Mouse (Mus musculus): ENCODE data around the gene Cdh12. TPM values are rescaled to one million over a fixed set of nuclear protein-coding genes. Genes with fewer than 3 reads are reported as not detected.
A peak's percentile ranks its signal among the peaks of the same experiment; 100 is the strongest.
"Not testable (repeated sequence)": the region's sequence is repeated elsewhere in the genome, so short reads cannot be mapped to it uniquely, and the experiment has no call there.

Cdh12 gene
- polyA plus RNA-seq, 1 experiment from 2014 or later: 1.2 TPM

DNA sequence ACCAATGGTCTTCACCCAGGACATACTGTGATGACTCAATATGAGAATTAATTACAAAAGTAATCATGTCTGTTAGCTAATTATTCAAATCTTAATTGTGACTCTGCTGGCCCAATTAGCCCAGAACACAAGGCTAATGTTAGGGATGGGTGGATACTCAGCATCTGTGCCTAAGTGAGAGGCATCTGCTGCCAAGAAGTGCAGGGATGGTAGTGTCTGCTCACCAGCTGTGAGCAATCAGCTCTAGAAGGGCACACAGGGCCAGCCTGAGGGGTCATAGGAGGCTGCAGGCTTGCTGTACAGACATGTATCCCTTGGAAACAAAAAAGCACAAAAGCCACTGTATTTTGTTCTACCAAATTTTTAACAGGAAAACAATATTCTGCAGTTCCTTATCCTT is 681.6 kb downstream of the Cdh12 start:
- Histone ChIP-seq H3K4me3 (replicated peaks) (no peak overlapping the region), H3K4me1 (no peaks in the 10 kb centered on the region), H3K27me3 (no peaks in the 10 kb centered on the region), H3K9ac (no peak overlapping the region), H3K9me3 (no peaks in the 10 kb centered on the region), H3K36me3 (replicated peaks) (no peaks in the 10 kb centered on the region), H3K4me2 (no peak overlapping the region), H3K27ac (no peak overlapping the region)
- peak; percentile 63; the same call in 1 of the 2 replicates for ATAC-seq (ENCODE audit: low FRiP score)

DNA sequence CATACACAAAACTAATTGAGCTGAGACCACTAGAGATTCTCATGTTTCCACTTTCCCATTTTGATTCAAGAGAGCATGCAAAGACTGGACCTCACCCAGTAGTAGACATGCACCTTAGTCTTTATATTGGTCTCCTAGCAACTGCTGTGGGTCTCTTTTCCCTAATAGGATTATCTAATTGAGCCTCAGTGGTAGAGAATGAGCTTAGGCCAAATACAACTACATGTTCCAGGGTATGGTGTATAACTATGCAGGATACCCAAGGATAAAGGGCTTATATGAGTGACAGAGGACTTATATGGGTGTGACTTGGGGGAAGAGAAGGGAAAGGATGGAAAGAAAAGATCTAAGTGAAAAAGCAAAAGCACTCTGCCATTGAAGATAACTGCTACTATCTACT is 683.9 kb downstream of the Cdh12 start:
- no peaks in the 10 kb centered on the region for H3K27me3 ChIP-seq
- no peak overlapping the region for H3K4me3 ChIP-seq (replicated peaks)
- H3K9me3 ChIP-seq: no peaks in the 10 kb centered on the region
- no peak overlapping the region for H3K27ac ChIP-seq
- H3K36me3 ChIP-seq (replicated peaks): no peaks in the 10 kb centered on the region
- no peaks in the 10 kb centered on the region for H3K4me1 ChIP-seq
- no peak overlapping the region for H3K9ac ChIP-seq
- H3K4me2 ChIP-seq: no peak overlapping the region
- no peak for ATAC-seq (ENCODE audit: low FRiP score)

DNA sequence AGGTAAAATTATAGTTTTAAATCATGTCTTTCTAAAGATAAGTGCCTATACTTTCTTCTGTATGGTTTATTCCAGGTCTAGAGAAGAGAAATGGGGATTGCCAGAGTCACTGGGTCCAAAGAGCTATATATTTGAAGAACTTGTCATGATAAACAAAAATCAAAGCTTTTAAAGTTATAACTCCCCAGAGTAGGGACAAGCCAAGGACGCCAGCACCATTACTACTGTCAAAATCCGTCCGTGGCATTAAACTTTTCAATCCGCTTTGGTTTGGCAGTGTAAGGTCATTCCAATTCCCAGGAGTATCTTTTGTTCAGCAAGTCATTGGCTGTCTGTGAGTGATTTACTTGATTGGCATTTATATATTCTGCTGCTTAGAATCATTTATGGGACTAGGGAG is 697.8 kb downstream of the Cdh12 start:
- no peaks in the 10 kb centered on the region for H3K4me1 ChIP-seq
- H3K9me3 ChIP-seq: no peaks in the 10 kb centered on the region
- H3K27ac ChIP-seq: no peak overlapping the region
- ATAC-seq (ENCODE audit: low FRiP score): no peak
- H3K9ac ChIP-seq: no peak overlapping the region
- H3K36me3 ChIP-seq (replicated peaks): no peaks in the 10 kb centered on the region
- H3K4me2 ChIP-seq: no peak overlapping the region
- 83% methylated on average over 4 of the region's 4 CpGs for WGBS
- no peaks in the 10 kb centered on the region for H3K27me3 ChIP-seq
- no peak overlapping the region for H3K4me3 ChIP-seq (replicated peaks)

DNA sequence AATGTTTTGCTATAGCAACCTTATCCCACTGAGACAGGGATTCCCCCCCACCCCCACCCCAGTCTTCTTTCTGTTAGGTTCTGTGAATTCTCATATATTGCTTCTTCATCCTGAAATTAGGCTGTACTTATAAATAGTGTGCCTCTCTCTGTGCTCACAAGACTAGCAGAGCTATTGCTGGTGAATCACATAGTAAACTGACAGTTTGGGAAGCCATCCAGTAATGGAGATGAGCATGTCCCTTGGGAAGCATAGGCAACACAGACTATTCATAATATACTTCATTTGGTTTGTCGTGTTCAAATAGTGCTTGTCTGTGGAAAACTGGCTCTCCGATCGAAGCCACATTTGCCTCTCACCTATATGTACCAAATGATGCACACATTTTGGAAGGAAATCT is 704.5 kb downstream of the Cdh12 start:
- WGBS: 91% methylated on average over 3 of the region's 3 CpGs
- no peak for ATAC-seq (ENCODE audit: low FRiP score)
- H3K27me3 ChIP-seq: no peaks in the 10 kb centered on the region
- H3K4me3 ChIP-seq (replicated peaks): no peak overlapping the region
- H3K4me2 ChIP-seq: no peak overlapping the region
- H3K9ac ChIP-seq: no peak overlapping the region
- no peaks in the 10 kb centered on the region for H3K4me1 ChIP-seq
- no peaks in the 10 kb centered on the region for H3K9me3 ChIP-seq
- H3K36me3 ChIP-seq (replicated peaks): no peaks in the 10 kb centered on the region
- no peak overlapping the region for H3K27ac ChIP-seq

DNA sequence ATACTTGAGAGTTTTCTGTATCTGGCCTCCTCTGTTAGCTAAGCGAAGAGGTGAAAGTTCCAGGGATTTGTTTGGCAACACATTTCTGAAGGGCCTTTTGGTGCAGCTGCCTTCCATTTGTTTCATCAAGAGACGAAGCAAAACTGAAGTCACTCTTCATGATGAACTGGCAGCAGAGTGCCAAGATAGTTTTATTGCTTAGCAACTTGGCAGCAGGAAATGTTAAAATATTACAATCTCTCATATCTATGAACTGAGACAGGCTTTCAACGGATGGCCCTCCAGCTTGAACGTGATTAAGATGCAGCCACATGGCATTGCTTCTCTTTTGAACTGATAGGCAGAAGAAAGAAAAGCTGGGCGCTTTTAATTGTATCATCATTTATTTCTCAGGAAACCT is 730.7 kb downstream of the Cdh12 start:
- no peaks in the 10 kb centered on the region for H3K36me3 ChIP-seq (replicated peaks)
- H3K27me3 ChIP-seq: no peaks in the 10 kb centered on the region
- no peak overlapping the region for H3K4me3 ChIP-seq (replicated peaks)
- no peak for ATAC-seq (ENCODE audit: low FRiP score)
- H3K4me2 ChIP-seq: no peak overlapping the region
- no peaks in the 10 kb centered on the region for H3K4me1 ChIP-seq
- H3K27ac ChIP-seq: no peak overlapping the region
- H3K9ac ChIP-seq: no peak overlapping the region
- WGBS: 69% methylated on average over 5 of the region's 5 CpGs
- no peaks in the 10 kb centered on the region for H3K9me3 ChIP-seq

DNA sequence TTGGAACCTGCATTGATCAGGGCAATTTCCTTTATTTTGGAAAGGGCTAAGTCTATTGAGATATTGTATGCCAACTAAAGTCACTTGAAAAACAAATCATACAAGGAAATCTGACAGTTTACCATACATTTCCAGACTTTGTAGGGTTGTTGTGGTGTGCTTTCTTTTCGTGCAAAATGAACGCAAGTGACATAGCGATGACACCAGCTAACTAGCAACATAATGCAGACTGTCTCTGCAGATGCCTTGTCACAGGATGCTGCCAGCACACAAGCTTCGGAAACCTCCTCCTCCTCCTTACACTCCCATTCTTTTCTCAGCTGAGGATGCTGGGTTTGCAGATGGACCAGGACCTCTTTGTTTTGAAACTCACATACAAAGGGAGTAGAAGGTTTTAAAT is 731.1 kb downstream of the Cdh12 start:
- H3K36me3 ChIP-seq (replicated peaks): no peaks in the 10 kb centered on the region

DNA sequence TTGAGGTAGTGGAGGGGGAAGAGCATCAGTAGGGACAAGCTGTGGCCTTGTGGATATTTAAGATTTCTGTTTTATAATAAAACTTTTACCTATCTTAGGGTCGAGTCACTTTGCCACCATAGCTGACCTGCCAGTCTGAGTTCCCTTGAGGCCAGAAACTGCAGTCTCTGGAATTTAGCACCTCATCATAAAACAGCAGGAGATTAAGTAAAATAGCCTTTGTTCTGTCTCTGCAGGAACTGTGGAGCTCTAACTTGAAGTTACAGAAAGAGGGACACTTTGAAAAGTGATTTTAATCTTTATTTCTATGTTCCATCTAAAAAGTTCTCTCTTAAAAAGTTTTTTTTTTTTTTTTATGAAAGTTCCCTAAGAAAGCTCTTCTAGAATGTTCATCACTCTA is 736.7 kb downstream of the Cdh12 start:
- Histone ChIP-seq H3K4me2 (no peak overlapping the region), H3K4me3 (replicated peaks) (no peak overlapping the region), H3K9me3 (no peaks in the 10 kb centered on the region), H3K4me1 (no peaks in the 10 kb centered on the region), H3K27me3 (no peaks in the 10 kb centered on the region), H3K36me3 (replicated peaks) (no peaks in the 10 kb centered on the region), H3K9ac (no peak overlapping the region), H3K27ac (no peak overlapping the region)
- WGBS: 67% methylated on average over 1 of the region's 1 CpGs
- ATAC-seq (ENCODE audit: low FRiP score): no peak

More for the DNA sequence above, 731.1 kb downstream of the Cdh12 start:
- Histone ChIP-seq H3K4me1 (no peaks in the 10 kb centered on the region), H3K4me2 (no peak overlapping the region), H3K9ac (no peak overlapping the region), H3K4me3 (replicated peaks) (no peak overlapping the region), H3K27ac (no peak overlapping the region), H3K9me3 (no peaks in the 10 kb centered on the region), H3K27me3 (no peaks in the 10 kb centered on the region)
- whole genome bisulfite sequencing: 62% methylated on average over 4 of the region's 4 CpGs
- no peak for ATAC-seq (ENCODE audit: low FRiP score)

DNA sequence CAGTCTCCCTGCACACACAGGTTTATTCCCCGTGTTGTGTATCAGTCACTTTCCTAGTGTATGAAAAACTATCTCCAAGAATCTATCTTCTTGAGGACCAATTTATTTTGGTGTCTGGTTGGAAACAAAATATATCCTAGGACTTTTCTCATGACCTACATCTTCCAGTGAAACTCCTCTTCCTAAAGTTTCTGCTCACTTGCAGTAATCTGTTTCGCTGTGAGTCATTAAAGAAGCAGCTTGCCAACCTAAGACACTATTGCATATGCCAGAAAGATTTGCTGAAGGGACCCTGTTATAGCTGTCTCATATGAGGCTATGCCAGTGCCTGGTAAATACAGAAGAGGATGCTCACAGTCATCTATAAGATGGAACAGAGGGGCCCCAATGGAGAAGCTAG is 761.0 kb downstream of the Cdh12 start:
- H3K4me3 ChIP-seq (replicated peaks); H3K27ac ChIP-seq; H3K4me1 ChIP-seq; ATAC-seq (ENCODE audit: low FRiP score); H3K36me3 ChIP-seq (replicated peaks); H3K4me2 ChIP-seq; H3K9me3 ChIP-seq; H3K9ac ChIP-seq; H3K27me3 ChIP-seq: not testable (repeated sequence)
- WGBS: 87% methylated on average over 2 of the region's 2 CpGs

DNA sequence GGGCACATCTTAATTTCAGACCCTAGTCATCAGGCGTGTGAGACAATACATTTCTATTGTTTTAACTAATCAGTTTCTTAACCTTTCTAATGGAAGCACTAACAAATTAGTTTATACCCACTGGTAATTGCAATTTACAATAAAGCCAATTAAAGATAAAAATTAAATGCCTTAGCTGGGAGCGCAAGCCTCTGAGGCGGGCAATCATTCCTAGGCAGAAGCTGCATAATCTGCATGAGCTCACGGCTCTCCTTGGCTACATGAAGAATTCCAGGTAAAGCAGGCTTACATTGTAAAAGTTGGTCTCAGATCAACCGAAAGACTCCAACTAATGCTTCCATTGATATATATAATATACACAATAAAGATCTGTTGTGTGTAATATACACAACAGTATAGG is 773.9 kb downstream of the Cdh12 start:
- 73% methylated on average over 5 of the region's 5 CpGs for WGBS
- Histone ChIP-seq H3K4me2 (no peak overlapping the region), H3K27ac (no peak overlapping the region), H3K4me3 (replicated peaks) (no peak overlapping the region), H3K4me1 (no peaks in the 10 kb centered on the region), H3K36me3 (replicated peaks) (no peaks in the 10 kb centered on the region), H3K9ac (no peak overlapping the region), H3K27me3 (no peaks in the 10 kb centered on the region), H3K9me3 (no peaks in the 10 kb centered on the region)
- no peak for ATAC-seq (ENCODE audit: low FRiP score)

DNA sequence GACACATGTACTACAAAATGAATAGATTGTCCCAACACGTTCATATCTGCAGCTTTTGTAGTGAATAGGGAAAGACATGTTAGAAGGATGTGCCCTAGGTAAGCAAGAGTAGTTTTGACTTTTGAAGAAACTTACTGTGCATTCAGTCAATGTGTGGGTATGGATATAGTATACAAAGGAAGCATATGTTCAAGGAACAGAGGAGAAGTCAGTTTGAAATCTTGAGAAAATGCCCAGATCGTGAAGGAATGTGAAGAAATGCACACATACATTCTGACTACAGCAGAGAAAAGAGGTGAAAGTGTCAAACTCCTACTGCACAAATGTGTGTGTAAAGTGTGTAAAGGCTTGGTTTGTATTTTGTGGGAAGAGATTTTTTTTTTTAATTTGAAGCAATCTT is 812.3 kb downstream of the Cdh12 start:
- Histone ChIP-seq H3K4me3 (replicated peaks) (no peak overlapping the region), H3K4me1 (no peaks in the 10 kb centered on the region), H3K9me3 (no peaks in the 10 kb centered on the region), H3K27ac (no peak overlapping the region), H3K9ac (no peak overlapping the region), H3K27me3 (no peaks in the 10 kb centered on the region), H3K4me2 (no peak overlapping the region), H3K36me3 (replicated peaks) (no peaks in the 10 kb centered on the region)
- no peak for ATAC-seq (ENCODE audit: low FRiP score)
- WGBS: 92% methylated on average over 2 of the region's 2 CpGs

DNA sequence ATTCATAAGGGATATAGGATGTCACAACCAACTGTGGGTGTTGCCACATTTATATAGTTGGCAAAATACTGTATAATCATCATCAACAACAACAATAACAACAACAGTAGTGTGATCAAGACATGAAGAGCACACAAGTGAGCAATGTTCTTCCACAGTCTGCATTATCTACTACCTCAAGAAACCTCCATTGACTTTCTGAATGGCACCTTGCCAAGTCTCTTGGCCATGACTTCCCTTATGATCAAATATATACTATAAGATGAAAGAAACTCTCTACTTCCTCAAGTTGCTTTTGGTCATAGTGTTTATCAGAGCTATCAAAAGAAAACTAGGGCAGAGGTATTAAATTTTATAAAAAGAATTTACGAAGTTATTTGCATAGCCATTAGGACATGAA is 820.8 kb downstream of the Cdh12 start:
- H3K4me2 ChIP-seq: no peak overlapping the region
- no peak for ATAC-seq (ENCODE audit: low FRiP score)
- H3K4me1 ChIP-seq: no peaks in the 10 kb centered on the region
- 92% methylated on average over 1 of the region's 1 CpGs for WGBS
- H3K4me3 ChIP-seq (replicated peaks): no peak overlapping the region
- no peaks in the 10 kb centered on the region for H3K36me3 ChIP-seq (replicated peaks)
- no peaks in the 10 kb centered on the region for H3K9me3 ChIP-seq
- no peak overlapping the region for H3K9ac ChIP-seq
- H3K27ac ChIP-seq: no peak overlapping the region
- no peaks in the 10 kb centered on the region for H3K27me3 ChIP-seq

DNA sequence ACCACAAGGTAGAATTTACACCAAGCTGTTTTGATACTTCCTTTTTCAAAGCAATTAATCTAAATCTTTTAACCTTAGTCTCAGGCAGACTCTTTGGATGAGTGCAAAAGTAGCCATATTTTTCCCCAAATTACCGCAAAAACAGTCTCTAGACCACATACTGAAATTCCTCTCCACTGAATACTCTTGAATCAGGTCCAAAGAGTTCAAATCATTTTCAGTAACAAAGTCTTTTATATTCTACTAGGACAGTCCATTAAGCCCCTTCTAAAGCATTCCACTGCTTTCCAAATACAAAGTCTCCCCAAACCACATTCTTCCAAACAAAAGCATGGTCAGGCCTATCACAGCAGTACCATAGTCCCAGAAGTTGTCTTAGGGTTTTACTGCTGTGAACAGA is 848.0 kb downstream of the Cdh12 start:
- no peak for ATAC-seq (ENCODE audit: low FRiP score)
- Histone ChIP-seq H3K9ac (no peak overlapping the region), H3K36me3 (replicated peaks) (no peaks in the 10 kb centered on the region), H3K4me2 (no peak overlapping the region), H3K4me3 (replicated peaks) (no peak overlapping the region), H3K9me3 (no peaks in the 10 kb centered on the region), H3K27ac (no peak overlapping the region), H3K27me3 (no peaks in the 10 kb centered on the region), H3K4me1 (no peaks in the 10 kb centered on the region)
- 91% methylated on average over 1 of the region's 1 CpGs for WGBS

DNA sequence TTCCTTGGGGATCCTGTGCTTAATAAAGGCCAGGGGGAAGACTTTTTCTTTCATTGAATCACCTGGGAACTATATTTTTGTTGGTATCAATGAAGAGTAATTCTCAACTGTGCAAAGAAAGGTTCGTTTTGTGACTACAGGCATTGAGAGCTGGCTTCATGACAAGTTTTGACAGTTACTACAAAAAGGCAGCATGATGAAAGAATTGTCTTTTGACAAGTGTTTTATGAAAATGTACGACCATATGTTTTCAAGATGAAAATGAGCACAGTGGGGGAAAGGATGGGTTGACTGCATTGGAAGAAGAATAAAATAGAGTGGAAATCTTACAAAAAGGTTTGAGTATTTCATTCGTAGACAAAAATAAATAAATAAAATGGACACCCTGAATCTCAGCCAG is 866.4 kb downstream of the Cdh12 start:
- Histone ChIP-seq H3K4me2 (no peak overlapping the region), H3K4me3 (replicated peaks) (no peak overlapping the region), H3K36me3 (replicated peaks) (no peaks in the 10 kb centered on the region), H3K27ac (no peak overlapping the region), H3K9me3 (no peaks in the 10 kb centered on the region), H3K4me1 (no peaks in the 10 kb centered on the region), H3K27me3 (no peaks in the 10 kb centered on the region), H3K9ac (no peak overlapping the region)
- no peak for ATAC-seq (ENCODE audit: low FRiP score)
- 68% methylated on average over 3 of the region's 3 CpGs for WGBS

DNA sequence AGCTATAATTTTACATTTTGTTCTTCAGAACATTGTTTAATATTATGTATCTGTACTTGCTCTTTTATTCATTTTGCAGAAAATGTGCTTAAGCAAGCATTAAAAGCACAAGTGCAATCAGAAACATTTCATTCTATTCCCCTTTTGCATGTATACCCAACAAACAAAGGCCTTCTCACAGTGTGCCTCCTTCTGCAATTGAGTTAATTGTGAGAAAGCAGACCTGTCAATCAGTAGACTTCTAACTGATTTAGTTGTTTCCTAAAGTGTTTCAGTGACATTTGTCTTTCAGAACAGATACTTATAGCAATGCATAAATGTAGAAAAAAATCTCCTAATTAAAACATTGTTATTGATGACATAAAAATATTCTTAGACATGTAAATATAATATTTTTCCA is 894.8 kb downstream of the Cdh12 start:
- no peak overlapping the region for H3K27ac ChIP-seq
- H3K27me3 ChIP-seq: peaks cover 4% of the 10 kb centered on the region; the same call in 1 of the 2 replicates
- no peak overlapping the region for H3K4me2 ChIP-seq
- no peaks in the 10 kb centered on the region for H3K4me1 ChIP-seq
- H3K9me3 ChIP-seq: no peaks in the 10 kb centered on the region
- H3K4me3 ChIP-seq (replicated peaks): no peak overlapping the region
- H3K36me3 ChIP-seq (replicated peaks): no peaks in the 10 kb centered on the region
- ATAC-seq (ENCODE audit: low FRiP score): no peak
- H3K9ac ChIP-seq: no peak overlapping the region
